Mouse (Mus musculus): ENCODE results near the gene Gpr158.
"Not testable (repeated sequence)": the region's sequence is repeated elsewhere in the genome, so short reads cannot be mapped to it uniquely, and the experiment has no call there.

Gene Gpr158

GRCm38 (mm10) chr2:21367345-21368111 lies at the start of gene Gpr158:
Gene Gpr158 (plus strand): TSS chr2:21367542.
- peak; percentile 66 for DNase-seq

DNA sequence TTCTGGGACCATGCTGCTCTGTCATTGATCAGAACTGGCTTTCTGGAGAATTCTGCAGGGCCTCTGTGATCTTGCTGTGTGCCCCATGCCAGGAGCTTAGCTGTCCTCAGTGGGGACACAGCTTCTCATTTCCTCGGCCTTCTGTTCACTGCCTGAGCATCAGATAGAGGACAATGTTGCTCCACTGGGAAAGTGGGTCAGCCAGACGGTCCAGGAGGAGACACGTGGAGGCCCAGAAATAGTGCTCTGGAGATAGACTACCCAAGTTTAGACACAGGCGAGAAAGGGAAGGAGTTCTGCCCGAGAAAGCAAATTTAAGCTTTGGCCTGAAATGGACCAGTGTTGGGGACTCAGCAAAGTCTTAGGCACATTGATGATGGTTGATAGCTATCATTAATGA lies 23.5 kb upstream of the Gpr158 start:
- DNase-seq: no peak

DNA sequence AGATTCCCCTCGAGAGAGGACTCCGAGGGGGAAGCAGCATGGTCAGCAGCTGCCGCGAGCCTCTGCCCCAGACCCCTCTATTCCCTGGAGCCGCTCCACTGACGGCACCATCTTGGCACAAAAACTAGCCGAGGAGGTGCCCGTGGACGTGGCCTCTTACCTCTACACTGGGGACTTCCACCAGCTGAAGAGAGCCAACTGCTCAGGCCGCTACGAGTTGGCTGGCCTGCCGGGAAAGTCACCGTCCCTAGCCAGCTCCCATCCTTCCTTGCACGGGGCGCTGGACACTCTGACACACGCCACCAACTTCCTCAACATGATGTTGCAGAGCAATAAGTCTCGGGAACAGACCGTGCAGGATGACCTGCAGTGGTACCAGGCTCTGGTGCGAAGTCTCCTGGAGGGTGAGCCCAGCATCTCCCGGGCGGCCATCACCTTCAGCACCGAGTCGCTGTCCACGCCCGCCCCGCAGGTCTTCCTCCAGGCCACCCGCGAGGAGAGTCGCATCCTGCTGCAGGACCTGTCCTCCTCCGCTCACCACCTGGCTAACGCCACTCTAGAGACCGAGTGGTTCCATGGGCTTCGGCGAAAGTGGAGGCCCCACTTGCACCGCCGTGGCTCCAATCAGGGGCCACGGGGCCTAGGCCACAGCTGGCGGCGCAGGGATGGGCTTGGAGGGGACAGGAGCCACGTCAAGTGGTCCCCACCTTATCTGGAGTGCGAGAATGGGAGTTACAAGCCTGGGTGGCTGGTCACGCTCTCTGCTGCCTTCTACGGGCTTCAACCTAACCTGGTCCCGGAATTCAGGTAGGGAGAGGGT lies 1.2 kb downstream of the Gpr158 start:
- no peak for DNase-seq

DNA sequence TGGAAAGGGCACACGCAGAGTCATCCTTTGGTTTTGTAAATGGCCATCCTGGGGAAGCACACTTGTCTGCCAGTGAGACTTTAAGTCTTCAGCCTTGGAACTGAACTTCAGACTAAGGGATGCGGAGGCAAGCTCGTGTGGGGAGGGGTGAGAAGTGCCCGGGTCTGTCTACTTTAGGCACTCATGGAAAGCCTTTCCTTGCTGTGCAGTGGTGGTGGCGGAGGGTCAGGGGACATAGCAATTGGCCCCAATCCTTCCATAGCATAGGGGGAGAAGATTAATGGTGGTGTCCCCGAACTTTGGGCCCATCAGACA lies 1.8 kb downstream of the Gpr158 start:
- DNase-seq: no peak

GRCm38 (mm10) chr2:21369556-21369955 lies 2.2 kb downstream of the Gpr158 start:
- no peak for DNase-seq

GRCm38 (mm10) chr2:21379516-21379915 lies 12.2 kb downstream of the Gpr158 start:
- DNase-seq: no peak

- DNase-seq: no peak
Measured at GRCm38 (mm10) chr2:21392727-21393126, 25.4 kb downstream of the Gpr158 start.

- DNase-seq: no peak
Measured at GRCm38 (mm10) chr2:21397347-21397746, 30.0 kb downstream of the Gpr158 start.

DNA sequence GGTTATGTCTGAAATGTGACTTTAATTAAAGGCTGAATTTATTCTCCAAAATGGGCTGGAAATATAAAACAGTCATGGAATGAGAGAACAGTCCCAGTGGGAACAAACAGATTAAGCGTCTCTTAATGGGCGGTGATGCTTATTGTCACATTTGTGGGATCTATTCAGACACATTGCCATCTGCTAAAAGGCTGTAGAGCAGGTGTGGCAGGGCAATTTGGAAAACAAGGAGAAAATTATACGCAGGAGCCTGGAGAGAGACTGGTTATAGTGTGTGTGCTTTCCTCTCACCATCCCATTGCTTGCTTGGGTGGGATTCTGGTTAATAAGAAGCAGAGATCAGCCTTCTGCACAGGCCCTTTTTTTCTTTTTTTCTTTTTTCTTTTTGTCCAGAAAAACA lies 32.3 kb downstream of the Gpr158 start:
- no peak for DNase-seq

- DNase-seq: peak; percentile 3
Measured at GRCm38 (mm10) chr2:21405617-21406016, 38.3 kb downstream of the Gpr158 start.

GRCm38 (mm10) chr2:21407443-21407985 lies 40.2 kb downstream of the Gpr158 start:
- no peak for DNase-seq

DNA sequence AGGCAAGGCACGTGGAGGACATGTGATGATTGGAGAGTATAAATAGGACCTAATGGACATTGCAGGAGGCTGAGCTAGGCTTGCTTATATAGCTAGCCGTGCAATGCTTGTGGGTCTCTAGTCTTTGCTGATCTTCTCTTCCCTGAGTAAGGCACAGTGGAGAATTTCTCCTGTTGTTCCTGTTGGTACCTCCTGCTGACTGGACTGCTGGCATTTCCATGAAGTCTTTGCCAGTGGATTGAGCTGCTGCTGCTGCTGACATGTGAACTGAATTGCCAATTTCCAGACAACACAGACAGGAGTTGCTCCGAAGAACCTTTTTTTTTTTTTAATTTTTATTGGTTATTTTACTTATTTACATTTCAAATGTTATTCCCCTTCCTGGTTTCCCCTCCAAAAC lies 41.5 kb downstream of the Gpr158 start:
- no peak for DNase-seq

DNA sequence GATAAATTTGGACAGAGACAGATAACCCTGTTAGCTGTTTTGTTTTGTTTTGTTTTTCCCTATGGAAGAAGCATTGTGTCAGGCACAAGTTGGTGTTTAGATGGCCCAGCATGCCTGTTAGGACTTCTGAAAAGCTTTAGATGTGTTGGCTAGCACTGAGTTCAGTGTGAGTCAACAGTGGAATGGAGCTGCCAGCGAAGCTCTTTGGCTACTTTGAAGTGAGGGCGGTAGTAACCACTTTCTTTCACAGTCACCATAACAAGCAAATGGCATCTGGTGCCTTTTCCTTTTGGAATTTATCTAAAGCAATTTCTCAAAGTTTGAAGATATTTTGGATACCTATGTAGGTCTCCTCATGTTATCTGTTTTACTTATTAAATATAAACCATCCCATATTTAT lies 62.9 kb downstream of the Gpr158 start:
- no peak for DNase-seq

GRCm38 (mm10) chr2:21431182-21431581 lies 63.8 kb downstream of the Gpr158 start:
- no peak for DNase-seq

DNA sequence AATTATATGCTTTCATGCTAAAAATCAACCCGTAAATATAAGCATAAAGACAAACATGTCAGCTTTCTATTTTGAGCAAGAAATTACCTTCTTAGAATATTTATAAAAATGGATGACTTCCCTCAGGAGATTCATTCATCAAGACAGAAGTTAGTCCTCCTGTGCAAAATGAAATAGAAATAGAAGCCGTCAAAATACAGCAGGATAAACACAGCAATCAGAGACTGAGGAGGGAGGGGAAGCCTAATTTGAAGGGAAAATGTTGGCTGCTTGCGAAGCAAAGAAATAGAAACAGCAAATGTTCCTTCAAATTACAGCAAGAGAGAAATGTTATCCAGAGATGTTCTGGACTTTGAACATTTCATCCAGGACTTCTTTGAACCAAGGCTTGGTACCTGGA lies 72.3 kb downstream of the Gpr158 start:
- no peak for DNase-seq

DNA sequence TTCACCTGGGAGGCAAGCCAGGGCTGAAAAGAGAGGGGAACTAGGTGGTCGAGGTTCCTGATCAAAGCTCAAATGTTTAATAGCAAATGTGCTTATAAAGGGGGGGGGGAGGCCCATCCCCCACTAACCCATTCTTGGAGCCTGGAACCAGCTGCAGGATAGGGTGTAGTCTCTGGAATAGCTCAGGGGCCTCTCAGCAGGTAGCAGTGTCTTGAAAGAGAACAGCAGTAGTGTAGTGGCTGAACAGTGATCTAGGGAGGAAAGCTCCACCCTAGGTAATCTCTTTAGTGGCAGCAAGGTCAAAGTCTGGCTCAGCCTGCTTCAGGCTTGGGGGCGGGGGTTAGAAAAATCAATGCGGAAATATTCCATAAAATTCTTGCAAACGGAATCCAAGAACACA lies 93.3 kb downstream of the Gpr158 start:
- not testable (repeated sequence) for DNase-seq

DNA sequence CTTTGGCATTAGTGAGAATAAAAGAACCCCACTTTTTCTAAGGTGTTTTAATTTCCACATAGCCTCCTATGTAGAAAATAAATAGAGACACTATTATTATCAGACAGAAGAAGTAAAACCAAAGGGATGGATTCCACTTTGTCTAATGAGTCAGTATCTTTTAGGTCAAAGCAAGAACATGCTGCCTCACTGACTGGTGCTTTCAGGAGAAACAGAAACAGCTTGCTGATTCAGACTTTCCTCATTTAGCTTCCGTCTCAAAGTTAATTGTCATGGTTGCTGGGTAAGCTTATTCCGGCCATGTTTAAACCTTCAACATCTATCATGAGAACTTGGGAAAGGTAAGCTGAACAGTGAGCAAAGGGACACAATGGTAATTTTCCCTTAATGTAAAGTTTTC lies 107.6 kb downstream of the Gpr158 start:
- DNase-seq: no peak

- no peak for DNase-seq
Measured at GRCm38 (mm10) chr2:21496881-21497280, 129.5 kb downstream of the Gpr158 start.

DNA sequence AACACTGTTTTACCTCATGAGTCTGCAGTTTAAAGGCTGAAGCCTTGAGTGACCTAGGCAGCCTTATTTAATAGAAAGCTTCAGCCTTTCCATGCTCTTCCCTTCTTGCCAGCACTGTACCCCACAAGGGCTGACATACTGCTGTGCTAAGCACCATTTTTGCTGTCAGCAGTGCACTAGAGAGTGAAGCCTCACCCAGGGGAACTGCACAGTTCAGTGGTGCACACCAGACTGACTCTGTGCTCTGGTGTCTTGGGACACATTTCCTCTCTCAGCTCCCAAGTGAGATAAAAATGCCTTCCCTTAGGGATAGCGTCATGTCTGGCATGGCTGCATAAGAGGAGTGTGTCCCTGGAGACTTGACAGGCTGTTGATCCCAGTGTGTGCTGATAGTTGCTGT lies 130.6 kb downstream of the Gpr158 start:
- DNase-seq: no peak

DNA sequence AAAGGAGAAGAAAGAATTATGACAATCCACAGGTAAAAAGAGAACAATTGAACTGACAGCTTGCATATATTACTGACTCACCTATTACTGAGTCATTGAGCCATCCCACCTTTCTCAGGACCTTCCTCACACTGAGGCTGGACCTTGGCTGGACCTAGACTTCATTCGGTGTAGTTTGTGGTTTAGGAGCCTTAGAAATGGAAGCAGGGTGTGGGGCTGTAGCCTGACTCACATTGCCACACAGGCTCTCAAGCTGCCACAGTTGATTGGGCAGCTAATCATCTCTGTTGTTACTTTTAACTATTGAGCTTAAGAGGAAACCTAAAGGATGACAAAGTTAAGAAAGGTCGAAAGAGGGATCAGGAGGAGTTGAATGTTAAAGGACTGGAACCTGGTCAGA lies 132.1 kb downstream of the Gpr158 start:
- DNase-seq: no peak

GRCm38 (mm10) chr2:21507449-21507848 lies 140.1 kb downstream of the Gpr158 start:
- DNase-seq: no peak

GRCm38 (mm10) chr2:21530750-21531149 lies 163.4 kb downstream of the Gpr158 start:
- no peak for DNase-seq

GRCm38 (mm10) chr2:21619180-21619579 lies 251.8 kb downstream of the Gpr158 start:
- no peak for DNase-seq

GRCm38 (mm10) chr2:21632136-21632535 lies 264.8 kb downstream of the Gpr158 start:
- DNase-seq: no peak

All from kidney, adult 18-20 months (tissue).